Mouse (Mus musculus): ENCODE data around the gene Bsx.

Bsx gene

DNA sequence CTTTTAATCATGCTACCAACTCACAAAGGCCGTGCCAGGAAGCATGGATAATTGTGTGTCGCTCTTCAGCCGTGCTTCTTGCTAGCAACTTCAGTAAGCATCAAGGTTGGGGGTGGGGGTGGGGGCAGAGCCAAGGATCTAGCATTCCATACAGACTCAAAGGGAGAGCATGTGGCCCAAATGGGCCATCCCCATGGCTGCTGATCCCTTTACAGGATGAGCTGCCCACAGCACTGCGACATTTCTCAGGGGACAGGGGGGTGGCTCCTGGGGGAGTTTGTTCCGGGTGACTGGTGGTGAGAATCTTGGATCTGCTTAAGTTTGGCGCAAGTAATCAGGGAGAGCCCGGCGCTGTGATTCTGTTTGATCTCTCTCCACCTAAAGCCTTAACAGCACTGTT, 33.5 kb downstream of the Bsx start:
- no peak for DNase-seq

DNA sequence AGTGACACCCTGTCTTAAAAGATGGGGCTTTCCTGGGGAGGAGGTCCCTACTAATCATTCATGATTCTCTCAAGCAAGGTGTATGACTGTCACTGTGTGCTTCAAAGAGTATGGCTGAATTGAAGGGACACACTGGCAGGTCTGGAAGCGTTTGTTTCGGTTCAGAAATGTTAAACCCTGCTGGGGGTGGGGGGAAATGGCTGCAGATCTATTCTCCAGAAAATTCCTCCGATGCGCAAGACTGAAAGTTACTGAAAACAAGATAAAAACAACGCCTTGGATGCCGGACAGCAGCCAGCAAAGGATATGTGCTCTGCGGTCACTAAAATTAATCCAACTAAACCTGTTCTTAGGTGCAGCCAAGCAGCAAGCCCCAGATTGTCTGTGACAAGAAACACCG, 34.5 kb downstream of the Bsx start:
- no peak for DNase-seq

DNA sequence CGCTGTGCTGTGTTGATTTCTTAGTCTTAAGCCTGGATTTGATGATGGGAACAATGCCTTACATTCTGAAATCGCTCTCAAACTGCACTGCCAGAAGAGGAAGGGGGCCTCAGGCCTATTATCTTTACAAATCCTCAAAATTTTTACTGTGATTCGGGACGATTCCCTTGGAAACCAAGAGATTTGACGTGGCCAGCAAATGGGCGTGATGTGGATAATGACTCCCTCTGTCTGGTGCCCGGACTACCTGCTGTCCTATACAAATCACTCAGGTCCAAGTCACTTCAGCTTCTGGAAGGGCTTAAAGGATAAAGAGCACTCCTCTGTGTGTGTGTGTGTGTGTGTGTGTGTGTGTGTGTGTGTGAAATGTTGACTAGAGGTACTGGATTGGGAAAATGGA, 35.0 kb downstream of the Bsx start:
- no peak for DNase-seq

DNA sequence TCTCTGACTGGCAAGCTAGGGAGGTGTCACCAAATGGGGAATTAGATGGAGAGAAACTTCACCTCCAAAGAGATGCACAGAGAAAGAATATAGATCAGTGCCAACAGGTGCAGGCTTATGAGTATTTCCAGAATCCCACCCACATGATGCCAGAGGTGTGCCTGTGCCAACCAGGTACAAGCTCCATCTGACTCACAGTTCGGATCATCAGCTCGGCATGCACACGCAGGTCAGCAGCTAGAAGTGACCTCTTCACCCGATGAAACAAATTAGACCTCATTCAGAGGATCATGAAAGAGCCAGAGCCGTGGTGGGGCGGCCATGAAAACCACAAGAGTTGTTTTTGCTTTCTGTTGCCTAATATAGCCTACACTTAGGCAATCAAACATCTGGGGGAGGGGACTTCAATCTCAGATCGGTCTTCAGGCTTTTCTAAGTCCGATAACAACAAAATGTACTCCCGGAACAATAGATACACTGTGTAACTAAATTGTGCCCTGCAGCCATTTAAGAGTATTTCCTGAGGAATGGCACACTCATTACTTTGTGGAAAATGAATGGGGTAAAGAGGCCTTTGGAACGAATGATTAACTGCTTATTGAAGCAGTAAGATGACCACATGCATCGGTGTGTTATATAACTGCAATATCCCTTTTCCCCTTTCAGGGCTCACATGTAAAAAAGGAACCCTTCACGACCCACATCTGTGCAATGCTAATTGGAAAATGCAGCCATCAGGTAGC, 44.1 kb downstream of the Bsx start:
- DNase-seq = no peak

DNA sequence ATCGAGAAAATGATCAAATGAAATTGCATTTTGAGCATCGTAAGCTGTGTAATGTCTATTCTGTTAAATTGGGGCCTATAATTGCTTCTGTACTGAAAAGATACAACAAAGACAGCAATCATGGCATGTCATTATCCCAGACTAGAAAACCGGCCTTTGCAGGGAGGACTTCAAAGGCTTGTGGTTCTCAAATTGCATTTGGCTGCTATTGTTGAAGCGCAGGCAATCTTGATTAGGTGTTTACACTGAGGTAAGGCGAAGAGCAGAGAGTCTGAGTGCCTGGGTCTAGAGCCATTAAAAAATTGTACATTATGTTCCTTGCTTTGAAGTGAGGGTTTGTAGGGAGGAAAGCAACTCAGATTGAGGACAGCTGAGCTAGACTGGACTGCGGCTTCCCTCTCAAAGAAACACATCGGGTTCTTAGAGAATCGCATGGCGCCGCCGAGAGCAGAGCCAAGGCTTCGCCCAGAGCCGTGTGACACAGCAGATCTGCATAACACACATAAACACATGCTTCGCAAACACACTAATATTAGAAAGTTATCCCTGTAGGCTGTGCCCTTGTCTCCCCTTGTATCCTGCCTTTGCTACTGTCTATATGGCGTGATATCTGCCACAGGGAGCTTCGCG, 53.5 kb downstream of the Bsx start:
- DNase-seq = no peak

All from kidney, adult 8-10 months (tissue).